Mouse (Mus musculus): ENCODE results near the gene Wwc1. TPM values are rescaled to one million over a fixed set of nuclear protein-coding genes. Genes with fewer than 3 reads are reported as not detected.

Gene Wwc1
- polyA plus RNA-seq, 1 experiment from 2014 or later, result 13.8 TPM

DNA sequence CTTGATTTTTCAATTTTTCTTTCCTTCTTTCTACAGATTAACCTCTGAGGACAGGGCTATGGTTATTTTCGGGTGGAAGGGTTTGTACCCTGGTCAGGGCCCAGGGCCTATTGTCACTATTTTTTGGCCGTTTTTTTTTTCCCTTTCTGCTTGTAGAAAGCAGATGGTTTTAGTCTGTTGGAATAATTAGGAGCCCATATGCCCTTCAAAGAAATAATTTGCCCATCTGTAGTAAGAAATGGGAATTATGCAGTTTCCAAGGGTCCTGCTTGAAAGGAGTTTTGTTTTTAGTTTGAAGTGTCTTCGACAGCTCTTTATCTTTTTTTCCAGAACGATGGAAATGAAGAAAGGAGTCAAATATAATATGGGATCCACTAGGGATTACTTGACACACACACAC lies 9.6 kb upstream of the Wwc1 start:
- no peaks in the 10 kb centered on the region for H3K36me3 ChIP-seq
- no peak overlapping the region for H3K27ac ChIP-seq (replicated peaks)
- H3K9ac ChIP-seq, result no peak overlapping the region
- no peaks in the 10 kb centered on the region for H3K9me3 ChIP-seq
- no peak overlapping the region for H3K4me2 ChIP-seq
- ATAC-seq (ENCODE audit: low FRiP score, low read depth), result no peak
- 56% methylated on average over 4 of the region's 4 CpGs for WGBS
- no peak overlapping the region for H3K4me3 ChIP-seq
- peaks cover 7% of the 10 kb centered on the region for H3K4me1 ChIP-seq (replicated peaks)
- H3K27me3 ChIP-seq, result no peaks in the 10 kb centered on the region

GRCm38 (mm10) chr11:35985841-35986393 lies 5.6 kb upstream of the Wwc1 start:
- H3K4me3 ChIP-seq, result peak overlapping the region; percentile 31
- peaks cover 7% of the 10 kb centered on the region for H3K4me1 ChIP-seq (replicated peaks)
- peak overlapping the region; percentile 23; the same call in 1 of the 2 replicates for H3K9ac ChIP-seq
- WGBS, result under 1% methylated on average over 19 of the region's 19 CpGs
- no peaks in the 10 kb centered on the region for H3K36me3 ChIP-seq
- H3K4me2 ChIP-seq, result peak overlapping the region; percentile 62
- H3K27me3 ChIP-seq, result no peaks in the 10 kb centered on the region; the same call in 1 of the 2 replicates
- ATAC-seq (ENCODE audit: low FRiP score, low read depth), result peak; percentile 84
- H3K9me3 ChIP-seq, result no peaks in the 10 kb centered on the region
- peak overlapping the region; percentile 43 for H3K27ac ChIP-seq (replicated peaks)

- 90% methylated on average over 3 of the region's 3 CpGs for WGBS
- no peaks in the 10 kb centered on the region; the same call in 1 of the 2 replicates for H3K27me3 ChIP-seq
- H3K9me3 ChIP-seq, result no peaks in the 10 kb centered on the region
- peaks cover 21% of the 10 kb centered on the region for H3K4me1 ChIP-seq (replicated peaks)
- H3K36me3 ChIP-seq, result no peaks in the 10 kb centered on the region
- H3K27ac ChIP-seq (replicated peaks), result no peak overlapping the region
- ATAC-seq (ENCODE audit: low FRiP score, low read depth), result no peak
- H3K4me2 ChIP-seq, result no peak overlapping the region
- H3K9ac ChIP-seq, result no peak overlapping the region
- H3K4me3 ChIP-seq, result no peak overlapping the region
These were observed 2.4 kb upstream of the Wwc1 start for GRCm38 (mm10) chr11:35982734-35983133.

- peak; percentile 47 for ATAC-seq (ENCODE audit: low FRiP score, low read depth)
- H3K36me3 ChIP-seq, result no peaks in the 10 kb centered on the region
- peaks cover 25% of the 10 kb centered on the region for H3K4me1 ChIP-seq (replicated peaks)
- H3K9ac ChIP-seq, result peak overlapping the region; percentile 71
- under 1% methylated on average over 39 of the region's 66 CpGs for WGBS
- H3K9me3 ChIP-seq, result no peaks in the 10 kb centered on the region
- peak overlapping the region; percentile 68 for H3K4me3 ChIP-seq
- no peaks in the 10 kb centered on the region; the same call in 1 of the 2 replicates for H3K27me3 ChIP-seq
- peak overlapping the region; percentile 60 for H3K27ac ChIP-seq (replicated peaks)
- peak overlapping the region; percentile 60 for H3K4me2 ChIP-seq
These were observed 455 bp downstream of the Wwc1 start for GRCm38 (mm10) chr11:35979733-35980410.

DNA sequence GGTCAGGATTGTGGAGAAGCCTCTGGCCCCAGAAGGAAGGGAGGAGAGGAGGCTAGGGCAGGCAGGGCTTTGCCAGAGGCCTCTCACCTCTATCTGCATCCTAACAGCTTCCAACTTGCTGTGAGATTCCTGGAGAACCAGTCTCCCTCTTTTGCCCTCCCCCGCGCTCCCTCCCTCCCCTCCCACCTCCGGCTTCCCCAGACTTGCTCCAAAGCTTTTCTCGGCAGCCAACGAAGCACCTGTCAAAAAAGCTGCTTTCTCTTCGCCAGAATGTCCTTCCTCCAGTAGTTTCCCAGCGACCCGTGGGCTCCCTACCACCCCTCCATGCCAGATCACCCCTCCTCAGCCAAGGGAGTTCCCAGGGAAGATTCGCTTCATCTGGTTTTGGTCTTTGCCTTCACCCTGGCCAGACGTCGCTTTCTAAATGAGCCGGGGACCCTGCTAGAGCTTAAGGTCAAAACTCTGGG lies 1.0 kb downstream of the Wwc1 start:
- Histone ChIP-seq H3K27ac (replicated peaks) (peak overlapping the region; percentile 60; the same call in 1 of the 2 replicates), H3K9ac (peak overlapping the region; percentile 71), H3K4me3 (peak overlapping the region; percentile 68), H3K27me3 (no peaks in the 10 kb centered on the region; the same call in 1 of the 2 replicates), H3K4me2 (peak overlapping the region; percentile 60), H3K9me3 (no peaks in the 10 kb centered on the region), H3K4me1 (replicated peaks) (peaks cover 25% of the 10 kb centered on the region), H3K36me3 (no peaks in the 10 kb centered on the region)
- 2% methylated on average over 12 of the region's 12 CpGs for WGBS
- no peak for ATAC-seq (ENCODE audit: low FRiP score, low read depth)

GRCm38 (mm10) chr11:35977796-35978195 lies 2.5 kb downstream of the Wwc1 start:
- peaks cover 38% of the 10 kb centered on the region for H3K4me1 ChIP-seq (replicated peaks)
- ATAC-seq (ENCODE audit: low FRiP score, low read depth), result no peak
- H3K9me3 ChIP-seq, result no peaks in the 10 kb centered on the region
- H3K27me3 ChIP-seq, result no peaks in the 10 kb centered on the region; the same call in 1 of the 2 replicates
- H3K27ac ChIP-seq (replicated peaks), result no peak overlapping the region
- 76% methylated on average over 3 of the region's 3 CpGs for WGBS
- no peak overlapping the region for H3K9ac ChIP-seq
- H3K4me2 ChIP-seq, result peak overlapping the region; percentile 60
- no peaks in the 10 kb centered on the region for H3K36me3 ChIP-seq
- H3K4me3 ChIP-seq, result no peak overlapping the region

DNA sequence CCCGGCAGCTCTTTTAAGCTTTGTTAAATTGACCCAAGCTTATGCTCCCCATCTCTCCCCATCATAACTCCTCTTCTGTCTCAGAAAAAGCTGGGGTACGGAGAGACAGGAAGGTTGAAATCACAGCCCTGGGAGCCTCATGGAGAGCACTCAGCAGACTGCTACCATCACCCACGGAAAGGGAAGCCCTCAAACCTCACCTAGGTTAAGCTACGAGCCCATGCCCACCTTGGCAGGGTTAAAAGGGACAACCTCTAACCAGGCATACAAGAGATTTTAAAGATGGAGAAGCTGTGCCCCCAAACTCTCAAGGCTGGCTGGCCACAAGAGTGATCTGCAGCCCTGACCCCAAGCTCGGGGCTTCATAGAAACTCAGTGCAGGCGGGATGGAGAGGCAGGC lies 3.2 kb downstream of the Wwc1 start:
- Histone ChIP-seq H3K27ac (replicated peaks) (peak overlapping the region; percentile 66), H3K36me3 (no peaks in the 10 kb centered on the region), H3K4me1 (replicated peaks) (peaks cover 45% of the 10 kb centered on the region), H3K4me2 (peak overlapping the region; percentile 60), H3K4me3 (no peak overlapping the region; the same call in 1 of the 2 replicates), H3K9me3 (no peaks in the 10 kb centered on the region), H3K27me3 (no peaks in the 10 kb centered on the region), H3K9ac (no peak overlapping the region)
- ATAC-seq (ENCODE audit: low FRiP score, low read depth), result no peak
- WGBS, result 50% methylated on average over 6 of the region's 6 CpGs

DNA sequence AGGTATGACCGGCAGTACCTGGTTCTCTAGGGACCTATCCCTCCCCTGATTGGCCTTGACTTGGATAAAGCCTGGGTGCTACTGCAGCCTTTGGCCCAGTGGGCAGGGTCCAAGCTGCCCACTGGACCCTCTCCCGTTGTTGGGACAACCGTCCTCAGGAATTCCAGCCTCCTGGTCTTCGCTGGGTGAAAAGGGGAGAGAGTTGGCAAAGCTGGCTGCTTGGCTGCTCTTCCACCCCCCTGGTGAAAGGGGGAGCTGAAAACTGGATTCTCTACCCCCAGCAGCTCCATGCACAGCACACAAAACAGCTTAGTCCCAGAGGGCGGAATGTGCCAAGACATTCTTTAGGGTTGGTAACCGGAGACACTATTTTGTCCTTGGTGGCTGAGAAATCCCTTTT lies 3.8 kb downstream of the Wwc1 start:
- H3K4me1 ChIP-seq (replicated peaks), result peaks cover 49% of the 10 kb centered on the region
- peak overlapping the region; percentile 40 for H3K27ac ChIP-seq (replicated peaks)
- 24% methylated on average over 6 of the region's 6 CpGs for WGBS
- no peaks in the 10 kb centered on the region for H3K27me3 ChIP-seq
- no peaks in the 10 kb centered on the region for H3K9me3 ChIP-seq
- no peak overlapping the region for H3K4me3 ChIP-seq
- H3K36me3 ChIP-seq, result no peaks in the 10 kb centered on the region
- peak; percentile 82 for ATAC-seq (ENCODE audit: low FRiP score, low read depth)
- peak overlapping the region; percentile 60; the same call in 1 of the 2 replicates for H3K4me2 ChIP-seq
- H3K9ac ChIP-seq, result no peak overlapping the region

GRCm38 (mm10) chr11:35974632-35975450 lies 5.5 kb downstream of the Wwc1 start:
- Histone ChIP-seq H3K9ac (no peak overlapping the region), H3K9me3 (no peaks in the 10 kb centered on the region), H3K4me2 (no peak overlapping the region), H3K27ac (replicated peaks) (no peak overlapping the region), H3K36me3 (no peaks in the 10 kb centered on the region), H3K4me3 (no peak overlapping the region), H3K27me3 (no peaks in the 10 kb centered on the region), H3K4me1 (replicated peaks) (peaks cover 52% of the 10 kb centered on the region)
- no peak for ATAC-seq (ENCODE audit: low FRiP score, low read depth)
- 82% methylated on average over 6 of the region's 6 CpGs for WGBS

- WGBS, result 33% methylated on average over 7 of the region's 7 CpGs
- Histone ChIP-seq H3K4me2 (no peak overlapping the region), H3K9ac (no peak overlapping the region), H3K4me3 (no peak overlapping the region), H3K9me3 (no peaks in the 10 kb centered on the region), H3K27ac (replicated peaks) (peak overlapping the region; percentile 32; the same call in 1 of the 2 replicates), H3K4me1 (replicated peaks) (peaks cover 39% of the 10 kb centered on the region), H3K36me3 (no peaks in the 10 kb centered on the region), H3K27me3 (no peaks in the 10 kb centered on the region)
- ATAC-seq (ENCODE audit: low FRiP score, low read depth), result no peak
These were observed 7.2 kb downstream of the Wwc1 start for GRCm38 (mm10) chr11:35973135-35973534.

DNA sequence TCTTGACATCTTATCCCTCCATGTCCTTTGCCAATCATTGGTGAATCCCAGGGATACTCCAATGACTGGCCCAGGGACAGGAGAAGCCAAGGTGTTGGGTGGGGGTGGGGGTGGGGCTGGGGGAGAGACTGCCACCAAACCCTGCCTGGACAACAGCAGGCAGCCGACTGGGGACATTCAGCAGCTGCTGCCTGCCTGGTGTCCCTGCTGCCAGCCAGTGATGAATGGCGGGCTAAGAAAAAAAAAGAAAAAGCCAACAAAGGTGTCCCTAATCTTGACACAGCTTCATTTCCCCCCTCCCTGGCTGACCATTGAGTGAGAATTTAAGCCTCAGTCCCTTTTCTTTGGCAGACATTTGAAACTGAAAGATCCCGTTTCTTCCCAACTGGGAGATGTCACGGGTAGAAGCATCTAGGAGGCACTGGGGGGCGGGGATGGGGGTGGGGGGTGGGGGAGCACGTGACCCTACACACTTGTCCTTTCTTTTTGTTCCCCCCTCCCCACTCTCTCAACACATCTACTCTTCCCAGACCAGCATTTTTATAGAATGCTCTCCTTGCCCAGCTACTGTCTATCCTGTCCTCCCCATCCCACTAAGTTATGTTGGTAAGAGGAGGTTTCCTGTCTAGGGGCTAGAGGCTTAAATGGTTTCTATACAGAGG lies 7.9 kb downstream of the Wwc1 start:
- H3K9me3 ChIP-seq, result no peaks in the 10 kb centered on the region
- no peak overlapping the region for H3K4me2 ChIP-seq
- peaks cover 38% of the 10 kb centered on the region for H3K4me1 ChIP-seq (replicated peaks)
- H3K4me3 ChIP-seq, result no peak overlapping the region
- 0 out of 2 replicates have a peak, but pooled peaks have one; percentile 25 for ATAC-seq (ENCODE audit: low FRiP score, low read depth)
- no peak overlapping the region for H3K9ac ChIP-seq
- no peaks in the 10 kb centered on the region for H3K36me3 ChIP-seq
- H3K27ac ChIP-seq (replicated peaks), result peak overlapping the region; percentile 32; the same call in 1 of the 2 replicates
- H3K27me3 ChIP-seq, result no peaks in the 10 kb centered on the region
- WGBS, result 4% methylated on average over 6 of the region's 6 CpGs

Measured in hindbrain, embryonic 15.5 days (tissue).